Mouse (Mus musculus): ENCODE results near the gene Dsp. TPM values are rescaled to one million over a fixed set of nuclear protein-coding genes. Genes with fewer than 3 reads are reported as not detected.

Dsp gene
- polyA plus RNA-seq, 1 experiment from 2014 or later = 8.6 TPM

Other genes starting within 250 kb of the Dsp start
- 138 and 145 TPM in 2 replicates for gene Ssr1, start 157.1 kb upstream of the Dsp start, polyA plus RNA-seq (2015; fragmentation: Nextera tagmentation; extraction: Ambion mirVana)
- 40.1 and 45.9 TPM in 2 replicates for gene Riok1, start 114.3 kb upstream of the Dsp start, polyA plus RNA-seq (2015; fragmentation: Nextera tagmentation; extraction: Ambion mirVana)
- 0.62 and 0.89 TPM in 2 replicates for gene Cage1, start 114.2 kb upstream of the Dsp start, polyA plus RNA-seq (2015; fragmentation: Nextera tagmentation; extraction: Ambion mirVana)
- 35.2 and 36.4 TPM in 2 replicates for gene Snrnp48, start 53.6 kb downstream of the Dsp start, polyA plus RNA-seq (2015; fragmentation: Nextera tagmentation; extraction: Ambion mirVana)
- 1.5 and 1.6 TPM in 2 replicates for gene Bmp6, start 193.8 kb downstream of the Dsp start, polyA plus RNA-seq (2015; fragmentation: Nextera tagmentation; extraction: Ambion mirVana)